Mouse (Mus musculus): ENCODE results near the gene Patl2.
"Not testable (repeated sequence)": the region's sequence is repeated elsewhere in the genome, so short reads cannot be mapped to it uniquely, and the experiment has no call there.

The Patl2 gene

DNA sequence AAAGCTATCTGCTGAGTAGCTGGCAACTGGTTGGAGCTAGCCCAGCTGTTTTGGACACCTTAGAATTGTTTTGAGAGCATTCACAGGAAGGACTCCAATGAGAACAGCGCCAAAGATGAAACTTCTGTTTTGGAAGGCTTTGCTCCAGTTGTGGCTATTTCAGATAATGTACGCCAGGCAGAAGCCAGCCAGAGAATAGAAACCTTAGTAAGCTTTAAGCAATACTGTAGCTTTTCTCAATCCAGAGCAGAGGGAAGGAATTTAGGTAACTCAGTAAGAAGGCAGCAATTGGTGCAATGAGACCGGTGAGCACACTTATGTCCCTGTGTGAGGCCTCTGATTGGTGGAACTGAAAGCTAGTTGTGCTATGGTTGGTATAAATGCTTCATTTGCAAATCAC, 42.9 kb downstream of the Patl2 start:
- no peak for DNase-seq (ENCODE audit: low spot score in 2 of 2)

DNA sequence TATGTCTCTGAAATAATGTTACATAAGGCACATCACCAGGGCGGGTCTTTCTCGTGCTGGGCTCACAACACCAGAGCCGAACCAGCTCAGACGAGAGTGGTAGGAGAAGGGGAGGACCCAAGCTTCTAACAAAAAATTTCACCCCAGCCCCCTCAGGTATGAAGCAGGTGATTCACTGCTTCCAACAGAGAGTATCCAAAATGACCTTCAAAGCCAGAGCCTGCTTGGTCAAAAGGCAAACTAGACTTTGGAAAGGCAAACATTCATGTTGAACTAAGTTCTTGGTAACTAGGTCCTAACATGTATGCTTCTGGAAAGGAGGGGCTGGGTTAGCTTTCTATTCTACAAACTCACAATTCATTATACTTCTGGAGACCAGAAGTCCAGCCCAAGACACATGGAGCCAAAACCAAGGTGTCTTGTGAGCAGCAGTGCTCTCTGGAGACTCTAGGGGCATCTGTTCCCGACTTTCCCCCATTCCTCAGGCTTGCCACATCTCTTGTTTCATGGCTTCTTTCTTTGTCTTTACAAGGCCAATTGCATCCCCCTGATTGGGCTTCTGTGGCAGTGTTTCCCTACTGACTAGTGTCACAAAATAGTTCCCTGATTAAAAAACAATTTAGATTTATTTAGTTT, 44.5 kb downstream of the Patl2 start:
- DNase-seq (ENCODE audit: low spot score in 2 of 2): no peak

DNA sequence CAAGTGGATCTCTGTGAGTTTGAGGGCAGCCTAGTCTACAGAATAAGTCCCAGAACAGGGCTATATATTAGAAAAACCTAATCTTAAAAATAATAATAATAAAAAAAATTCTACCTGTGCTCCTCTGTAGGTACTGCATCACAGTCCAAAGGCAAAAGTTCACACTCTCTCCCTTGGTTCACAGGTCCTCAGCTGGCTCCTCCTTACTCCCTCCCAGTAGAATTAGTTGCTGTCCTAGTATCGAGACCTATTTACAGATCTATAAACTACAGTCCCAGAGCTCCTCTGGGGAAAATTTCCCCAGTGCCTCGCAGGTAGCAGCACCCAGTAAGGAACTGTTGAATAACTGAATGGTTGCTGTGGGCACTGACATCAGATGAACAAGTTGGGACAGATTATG, 45.2 kb downstream of the Patl2 start:
- no peak for DNase-seq (ENCODE audit: low spot score in 2 of 2)

DNA sequence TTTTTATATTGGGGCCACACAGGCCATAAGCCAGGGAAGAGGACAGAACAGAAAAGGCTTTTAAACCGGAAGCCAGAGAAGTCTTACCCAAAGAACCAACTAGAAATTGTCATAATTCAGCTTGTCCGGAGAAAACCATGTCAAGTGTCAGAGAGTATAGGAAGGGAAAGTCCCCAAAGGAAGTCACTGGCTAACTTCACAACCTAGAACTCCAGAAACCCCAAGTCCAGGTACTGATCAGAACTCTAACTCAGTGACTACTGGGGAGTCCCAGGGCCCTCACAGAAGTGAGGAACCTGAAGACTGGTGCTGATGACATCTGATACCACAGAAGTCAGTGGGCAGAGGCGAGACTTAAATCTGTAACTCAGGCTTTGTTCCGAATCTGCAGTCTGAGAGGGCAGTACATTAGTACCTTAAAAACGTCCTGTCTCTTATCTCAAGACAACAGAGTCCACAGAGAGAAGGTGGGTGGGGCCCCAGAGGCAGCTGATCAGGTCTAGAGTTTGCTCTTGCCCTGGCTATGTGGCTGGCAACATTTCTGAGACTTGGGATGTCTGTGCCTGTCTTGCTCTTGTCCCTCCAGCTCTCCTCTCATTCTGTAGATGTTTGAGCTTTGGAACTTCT, 48.0 kb downstream of the Patl2 start:
- no peak for DNase-seq (ENCODE audit: low spot score in 2 of 2)

DNA sequence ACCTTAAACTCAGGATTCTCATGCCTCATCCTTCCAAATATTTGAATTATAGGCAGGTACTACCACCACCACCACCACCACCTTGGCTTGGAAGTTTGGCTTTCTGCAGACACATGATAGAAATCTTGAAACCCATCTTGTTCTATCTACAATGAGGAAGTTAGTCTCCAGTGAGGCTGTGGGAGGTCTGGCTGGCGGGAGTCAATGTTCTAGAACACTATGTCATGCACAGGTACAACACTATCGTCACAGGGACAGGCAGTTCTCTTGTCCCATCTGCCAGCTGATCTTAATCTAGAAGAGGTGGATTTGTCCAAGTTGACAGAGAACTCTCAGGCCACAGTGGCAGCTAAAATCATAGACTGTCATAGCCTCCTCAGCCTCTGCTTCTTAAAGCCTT, 53.4 kb downstream of the Patl2 start:
- DNase-seq (ENCODE audit: low spot score in 2 of 2): no peak

DNA sequence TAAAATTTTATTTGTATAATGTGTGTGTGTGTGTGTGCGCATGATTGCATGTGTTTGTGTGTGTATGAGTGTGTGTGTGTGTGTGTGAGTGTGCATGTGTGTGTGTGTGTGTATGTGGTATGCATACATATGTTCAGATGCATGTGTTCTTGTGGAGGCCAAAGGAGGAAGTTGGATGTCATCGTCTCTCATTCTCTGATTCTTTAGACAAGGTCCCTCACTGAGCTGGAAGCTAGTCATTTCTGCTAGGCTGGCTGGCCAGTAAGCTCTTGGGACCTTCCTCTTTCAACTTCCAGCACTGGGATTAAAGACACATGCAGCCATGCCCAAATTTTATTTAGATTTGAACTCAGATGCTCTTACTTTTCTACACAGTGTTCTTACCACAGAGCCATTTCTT, 53.9 kb downstream of the Patl2 start:
- no peak for DNase-seq (ENCODE audit: low spot score in 2 of 2)

DNA sequence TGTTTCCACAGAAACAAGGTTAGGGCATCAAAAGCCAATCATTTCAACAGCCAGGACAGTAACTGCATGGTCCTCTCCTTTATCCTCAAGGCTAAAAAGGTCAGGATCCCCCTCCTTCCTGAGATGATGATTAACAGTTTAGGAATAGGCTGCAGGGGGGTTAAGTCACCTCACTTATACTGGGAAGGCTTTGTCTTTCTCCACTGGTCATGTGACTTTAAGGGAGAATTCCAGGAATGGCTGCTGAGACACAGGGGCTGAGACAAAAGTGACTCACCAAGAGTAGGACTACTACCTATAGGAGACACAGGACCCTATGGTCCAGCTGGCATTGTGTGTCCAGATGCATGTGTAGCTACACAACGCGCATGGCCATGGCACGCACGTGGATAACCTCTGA, 58.4 kb downstream of the Patl2 start:
- no peak for DNase-seq (ENCODE audit: low spot score in 2 of 2)

DNA sequence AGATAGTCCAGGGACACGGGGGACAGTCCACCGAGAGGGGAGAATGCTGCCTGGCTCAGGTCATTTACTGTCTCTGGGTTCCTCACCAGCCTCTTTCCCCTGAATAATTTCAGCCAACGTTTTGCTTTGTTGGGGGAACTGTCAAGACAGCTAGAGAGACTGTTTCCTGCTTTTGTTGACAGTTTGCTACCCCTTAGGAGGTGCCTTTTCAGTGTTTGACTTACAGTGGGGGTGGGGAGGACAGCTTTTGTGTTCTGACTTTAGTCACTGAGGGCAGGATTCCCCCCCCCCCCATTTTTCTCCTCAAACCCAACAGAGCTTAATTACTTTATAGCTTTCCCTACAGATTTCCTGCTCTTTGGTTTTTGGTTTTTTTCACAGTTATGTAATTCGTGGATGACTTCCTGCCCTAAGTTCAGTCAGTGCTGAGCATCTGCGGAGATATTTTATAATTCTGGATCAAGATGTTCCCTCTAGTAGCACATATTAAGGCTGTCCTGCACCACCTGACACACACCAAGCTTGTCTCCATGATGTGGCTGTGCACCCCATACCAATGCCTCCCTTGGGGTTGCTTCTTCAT, 59.1 kb downstream of the Patl2 start:
- peak in 1 of 2 experiments; percentile 27 for DNase-seq (ENCODE audit: low spot score in 2 of 2)

DNA sequence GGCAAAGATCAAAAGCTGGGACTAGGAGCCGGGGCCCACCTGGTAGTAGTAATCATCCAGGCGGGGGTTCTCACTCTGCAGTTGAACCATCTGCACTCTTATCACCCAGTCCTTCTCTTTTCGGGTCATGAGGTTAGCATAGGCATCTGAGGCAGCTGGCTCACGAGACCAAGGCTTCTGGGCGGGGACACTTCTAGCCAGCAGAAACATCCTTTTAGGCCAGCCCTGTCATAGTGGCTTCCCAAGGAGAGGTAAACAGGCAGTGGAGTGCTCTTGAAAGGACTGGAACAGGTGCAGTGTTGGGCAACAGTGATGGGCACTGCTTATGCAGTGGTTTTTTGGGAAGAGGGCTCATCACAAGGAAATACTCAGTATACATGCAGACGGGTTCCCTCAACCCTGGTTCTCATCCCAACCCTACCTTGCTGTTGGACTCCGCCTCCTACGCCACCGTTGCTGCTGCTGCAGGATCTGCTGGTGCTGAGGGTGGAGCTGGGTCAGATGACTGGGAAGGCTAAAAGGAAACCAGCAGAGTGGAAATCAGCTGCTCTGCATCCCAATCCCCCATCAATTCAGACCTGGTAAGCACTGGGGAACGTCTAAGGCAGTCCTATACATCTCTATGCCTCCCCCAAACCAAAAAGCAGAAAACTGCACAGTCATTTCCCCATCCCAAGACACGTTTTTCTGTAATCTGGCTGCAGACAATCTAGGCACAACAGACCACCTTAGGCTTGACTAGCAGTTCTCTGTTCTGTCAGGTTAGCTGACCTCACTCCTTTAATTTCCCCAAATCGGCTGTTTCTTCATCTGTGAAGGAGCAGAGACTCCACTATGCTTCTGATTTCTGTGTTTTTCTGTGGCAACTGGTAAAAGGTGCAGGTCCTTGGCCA, 60.1 kb downstream of the Patl2 start:
- peak; percentile 48 to 50 for DNase-seq (ENCODE audit: low spot score in 2 of 2)

DNA sequence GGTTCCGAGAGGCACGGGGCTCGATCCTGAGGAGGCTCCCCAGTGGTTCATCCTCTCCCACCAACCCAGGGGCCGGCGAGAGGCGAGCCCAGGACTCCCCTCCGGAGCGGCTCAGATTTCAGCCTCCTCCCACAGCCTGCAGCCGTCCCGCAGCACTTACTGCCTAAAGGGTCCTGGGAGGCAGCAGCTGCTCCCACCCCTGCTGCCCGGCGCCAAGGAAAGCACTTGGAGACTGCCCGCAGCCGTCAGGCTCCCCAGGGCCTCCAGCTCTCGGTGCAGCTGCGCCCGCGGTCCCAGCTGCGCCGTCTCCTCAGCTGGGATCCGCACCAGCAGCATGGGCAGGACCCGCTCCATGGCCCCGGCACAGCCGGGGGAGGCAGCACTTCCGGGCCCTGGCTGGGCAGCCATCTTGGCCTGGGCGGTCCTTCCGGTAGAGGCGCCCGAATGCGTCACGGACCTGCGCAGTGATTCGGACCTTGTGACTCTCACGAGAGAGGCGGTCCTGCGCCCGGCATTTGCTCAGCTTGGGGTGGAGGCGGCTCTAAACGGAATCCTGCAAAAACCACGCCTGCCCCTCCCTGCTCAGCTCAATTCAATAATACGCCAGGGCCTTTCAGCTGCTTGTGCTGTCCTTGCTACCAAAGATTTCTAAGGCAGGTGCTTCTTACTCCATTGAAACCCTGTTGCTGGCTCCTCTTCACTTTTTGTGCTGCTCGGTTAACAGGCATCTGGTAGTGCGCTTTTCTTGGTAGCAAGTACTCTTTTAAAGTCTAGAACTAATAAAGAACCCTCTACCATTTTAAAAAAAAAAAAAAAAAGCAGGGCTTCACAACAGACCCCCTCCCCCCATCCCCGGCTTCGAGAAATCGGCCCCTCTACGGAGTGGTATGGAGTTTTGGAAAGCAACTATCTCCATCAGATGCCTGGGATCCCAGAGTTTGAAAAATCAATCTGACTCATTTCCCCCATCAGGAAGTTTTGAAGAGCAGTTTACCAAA, 67.7 kb downstream of the Patl2 start, which contains the start of gene Spg11:
TSS of gene Spg11 (minus strand) at position 426 of the 998 bp plus-strand sequence.
- peak; percentile 96 for DNase-seq (ENCODE audit: low spot score in 2 of 2)

DNA sequence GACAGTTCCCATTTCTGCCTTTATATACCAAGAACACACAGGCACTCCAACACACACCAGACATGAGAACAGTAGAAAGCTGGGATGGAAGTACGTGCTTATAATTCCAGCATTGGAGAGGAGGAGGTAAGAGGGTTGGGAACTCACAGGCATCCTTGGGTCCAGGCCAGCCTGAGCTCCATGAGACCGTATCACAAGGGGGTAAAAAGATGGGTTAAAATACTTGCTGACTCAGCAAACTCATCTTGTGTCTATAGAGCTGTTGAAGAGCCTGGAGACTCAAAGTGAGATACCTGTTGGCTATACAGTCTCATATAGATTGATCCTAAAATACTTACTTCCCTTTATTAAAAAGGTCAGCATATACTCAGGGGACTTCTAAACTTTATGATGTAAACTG, 69.1 kb downstream of the Patl2 start:
- no peak for DNase-seq (ENCODE audit: low spot score in 2 of 2)

DNA sequence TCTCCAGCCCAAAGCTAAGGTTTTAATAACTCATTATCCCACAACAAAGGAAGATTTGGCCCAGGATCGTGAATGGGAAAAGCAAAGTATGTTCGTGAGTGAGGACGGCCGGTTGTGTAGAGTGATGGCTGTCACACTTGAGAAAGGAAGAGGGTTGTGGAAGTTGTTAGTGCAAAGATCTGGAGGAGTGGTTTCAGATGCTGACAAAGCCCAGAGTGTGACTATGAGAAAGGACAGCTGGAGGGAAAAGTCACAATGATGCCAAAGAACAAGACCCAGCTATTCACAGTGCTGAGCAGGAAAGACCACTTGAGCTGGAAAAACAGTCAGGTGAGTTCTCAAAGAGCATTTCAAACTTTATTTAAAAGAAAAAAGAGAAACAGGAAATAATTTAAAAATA, 76.3 kb downstream of the Patl2 start:
- no peak for DNase-seq (ENCODE audit: low spot score in 2 of 2)

DNA sequence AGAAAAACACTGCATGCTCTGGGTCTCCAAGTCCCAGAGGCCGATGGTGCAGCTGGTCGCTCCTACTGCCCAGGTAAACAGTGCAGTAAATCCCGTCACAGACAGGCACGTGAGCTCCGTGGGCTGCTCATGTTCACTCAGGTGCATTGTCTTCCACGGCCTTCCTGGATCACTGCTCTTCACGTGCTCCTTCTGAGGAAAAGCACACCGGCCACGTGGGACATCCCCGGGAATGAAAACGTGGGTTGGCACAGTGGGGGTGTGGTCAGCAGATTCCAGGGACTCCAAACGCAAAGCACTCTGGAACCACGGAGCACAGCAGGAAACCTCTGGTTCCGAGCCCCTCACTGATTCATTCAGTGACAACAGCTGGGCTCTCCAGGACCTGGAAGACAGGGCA, 77.9 kb downstream of the Patl2 start:
- no peak for DNase-seq (ENCODE audit: low spot score in 2 of 2)

DNA sequence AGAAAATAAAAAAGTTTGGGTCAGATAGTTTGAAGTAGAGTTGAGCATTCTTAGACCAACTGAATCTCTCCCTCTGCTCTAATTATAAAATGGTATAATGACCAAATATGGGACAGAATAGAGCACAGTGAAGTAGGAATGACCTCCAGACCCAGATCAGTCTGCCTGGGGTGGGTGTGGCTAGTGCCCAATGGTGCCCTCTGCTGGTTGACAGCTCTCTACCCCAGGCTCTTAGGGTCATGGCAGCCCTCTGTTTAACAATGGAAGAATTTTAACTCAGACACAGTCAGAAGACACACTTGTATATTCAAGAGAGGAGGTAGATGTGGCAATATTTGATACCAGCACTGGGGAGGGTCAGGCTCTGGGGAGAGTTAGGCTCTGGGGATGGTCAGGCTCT, 83.9 kb downstream of the Patl2 start:
- peak in 1 of 2 experiments; percentile 44 for DNase-seq (ENCODE audit: low spot score in 2 of 2)

DNA sequence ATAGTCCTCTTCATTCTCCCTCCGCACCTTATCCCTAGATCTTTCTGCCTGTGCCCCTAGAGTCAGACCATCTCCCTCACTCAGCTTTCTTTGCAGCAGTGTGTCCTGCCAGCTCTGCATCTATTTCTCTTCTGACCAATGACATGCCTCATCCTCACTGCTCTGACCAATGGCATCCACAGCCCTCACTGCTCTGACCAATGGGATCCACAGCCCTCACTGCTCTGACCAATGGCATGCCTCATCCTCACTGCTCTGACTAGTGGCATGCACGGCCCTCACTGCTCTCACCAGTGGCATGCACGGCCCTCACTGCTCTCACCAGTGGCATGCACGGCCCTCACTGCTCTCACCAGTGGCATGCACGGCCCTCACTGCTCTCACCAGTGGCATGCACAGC, 88.3 kb downstream of the Patl2 start:
- DNase-seq (ENCODE audit: low spot score in 2 of 2): not testable (repeated sequence)

DNA sequence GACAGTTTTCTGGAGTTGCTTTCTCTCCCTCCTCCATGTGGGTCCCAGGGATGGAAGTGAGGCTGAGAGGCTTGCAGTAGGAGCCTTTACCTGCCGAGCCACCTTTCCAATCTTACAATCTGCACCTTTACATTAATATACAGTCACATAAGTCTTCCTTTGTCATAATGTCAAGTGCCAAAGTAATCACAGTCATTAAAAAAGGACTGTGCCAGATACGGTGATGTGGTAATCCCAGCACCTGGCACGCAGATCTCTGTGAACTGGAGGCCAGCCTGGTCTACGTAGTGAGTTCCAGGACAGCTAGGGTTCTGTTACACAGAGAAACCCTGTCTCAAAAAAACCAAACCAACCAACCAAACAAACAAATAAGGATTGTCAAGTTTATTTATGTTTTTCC, 92.1 kb downstream of the Patl2 start:
- no peak for DNase-seq (ENCODE audit: low spot score in 2 of 2)

DNA sequence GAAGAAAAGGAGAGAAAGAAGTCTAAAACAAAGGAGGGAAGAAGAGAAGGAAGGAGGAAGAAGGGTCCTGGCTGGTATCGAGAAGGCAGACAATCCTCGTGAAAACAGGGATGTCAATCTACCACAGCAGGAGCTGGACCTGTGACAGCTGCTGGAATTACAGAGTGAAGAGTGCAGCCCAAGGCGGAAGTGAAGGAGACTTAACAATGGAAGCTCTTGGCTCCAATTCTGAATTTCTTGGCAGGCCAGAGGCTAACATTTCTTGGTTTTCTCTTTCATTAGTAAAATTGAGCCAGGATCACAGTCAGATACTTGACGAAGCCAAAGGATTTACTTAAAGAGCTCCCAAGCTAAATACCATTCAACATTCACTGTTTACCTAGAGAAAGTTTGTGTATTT, 99.5 kb downstream of the Patl2 start:
- DNase-seq (ENCODE audit: low spot score in 2 of 2): no peak

DNA sequence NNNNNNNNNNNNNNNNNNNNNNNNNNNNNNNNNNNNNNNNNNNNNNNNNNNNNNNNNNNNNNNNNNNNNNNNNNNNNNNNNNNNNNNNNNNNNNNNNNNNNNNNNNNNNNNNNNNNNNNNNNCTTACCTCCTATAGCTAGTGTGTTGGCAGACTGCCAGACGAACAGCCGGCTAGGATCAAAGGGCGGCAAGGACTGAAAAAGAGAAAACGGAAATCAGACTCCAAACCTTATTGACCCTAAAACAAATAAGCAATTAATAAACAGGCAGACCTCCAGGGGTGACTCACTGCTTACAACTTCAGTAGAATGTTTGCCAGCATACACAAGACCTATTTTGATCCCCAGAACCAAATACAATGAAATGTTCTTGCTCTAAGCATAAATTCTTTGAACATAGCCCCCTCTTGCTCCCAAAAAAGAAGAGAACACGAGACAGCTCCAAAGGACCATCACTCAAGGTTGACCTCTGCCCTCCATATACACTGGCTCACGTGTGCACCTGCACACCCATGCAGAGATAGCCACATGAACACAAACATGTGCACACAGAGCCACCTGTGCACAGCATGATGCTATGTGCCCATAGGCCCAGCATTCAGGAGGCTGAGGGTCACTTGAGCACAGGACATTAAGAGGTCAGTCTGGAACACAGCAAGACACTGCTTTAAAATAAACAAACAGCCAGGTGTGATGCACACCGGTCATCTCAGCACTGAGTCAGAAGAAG, 104.1 kb downstream of the Patl2 start:
- DNase-seq (ENCODE audit: low spot score in 2 of 2): no peak
